Mouse (Mus musculus) liver, adult 2 months (tissue): ENCODE results near the gene Lonp1. TPM values are rescaled to one million over a fixed set of nuclear protein-coding genes. Genes with fewer than 3 reads are reported as not detected.

Source experiments
- DNase-seq: peaks from one replicate; pipeline ENCODE4 v3.0.0-alpha.2; 2011; ENCODE audit warnings: low read depth, low spot score; ENCODE audit errors: extremely low read depth
- H3K27ac ChIP-seq: fragments of 200-500 bp; replicated peaks from 2 replicates; pipeline ENCODE4 v1.5.1; 2012; ENCODE audit warnings: low read depth, mild to moderate bottlenecking, control low read depth, inconsistent platforms, low read length; ENCODE audit not compliant: insufficient read depth
- H3K27me3 ChIP-seq: fragments of 200-500 bp; 2 replicates; pipeline ENCODE4 v1.6.1; 2012; ENCODE audit warnings: mild to moderate bottlenecking, moderate library complexity, low read length, inconsistent platforms; ENCODE audit not compliant: control insufficient read depth, insufficient read depth
- H3K36me3 ChIP-seq: fragments of 200-500 bp; 2 replicates; pipeline ENCODE4 v1.6.1; 2012; ENCODE audit warnings: low read length, inconsistent platforms; ENCODE audit not compliant: control insufficient read depth, insufficient read depth
- H3K4me1 ChIP-seq: fragments of 200-500 bp; 2 replicates; pipeline ENCODE4 v1.6.1; 2011; ENCODE audit warnings: low read length; ENCODE audit not compliant: control insufficient read depth, insufficient read depth
- H3K4me3 ChIP-seq: fragments of 200-500 bp; 2 replicates; pipeline ENCODE4 v1.5.1; 2011; ENCODE audit warnings: low read depth, mild to moderate bottlenecking, control low read depth, low read length, moderate library complexity; ENCODE audit not compliant: insufficient read depth
- H3K79me2 ChIP-seq: fragments of 200-500 bp; 2 replicates; pipeline ENCODE4 v1.6.1; 2012; ENCODE audit warnings: inconsistent platforms, mild to moderate bottlenecking, low read length, moderate library complexity; ENCODE audit not compliant: control insufficient read depth, insufficient read depth
- H3K9ac ChIP-seq: fragments of 200-500 bp; 2 replicates; pipeline ENCODE4 v1.6.1; 2012; ENCODE audit warnings: low read depth, mild to moderate bottlenecking, control low read depth, inconsistent platforms, low read length
- CTCF ChIP-seq: fragments of 200-500 bp; IDR thresholded peaks from 2 replicates; pipeline ENCODE4 v1.5.1; 2011; ENCODE audit warnings: low read depth, low read length, control low read depth
- POLR2A ChIP-seq: fragments of 200-500 bp; IDR thresholded peaks from 2 replicates; pipeline ENCODE4 v1.6.1; 2011; ENCODE audit warnings: low read length, control low read depth; ENCODE audit not compliant: insufficient read depth; ENCODE audit errors: extremely low read depth
- WGBS: fragments of 180-500 bp; shearing (Covaris S2); methylation state at CpG from one replicate; pipeline ENCODE4 v1.1.7; 2018; 5-methylcytosine and 5-hydroxymethylcytosine counted together
- polyA plus RNA-seq: library from polyadenylated mRNA; depleted of rRNA; stranded (reverse); fragments of >200 nt; gene quantifications from 2 replicates; pipeline ENCODE4 v1.2.3, GENCODE M21; 2012
- total RNA-seq: library from RNA; depleted of rRNA; stranded (reverse); fragments of >200 nt; gene quantifications from 2 replicates; pipeline ENCODE4 v1.2.3, GENCODE M21; 2014

The Lonp1 gene
- total and polyA plus RNA-seq, 2 experiments = 81.0 to 124 TPM

- Histone ChIP-seq H3K79me2 (peaks cover 15% of the 10 kb centered on the region; the same call in 1 of the 2 replicates), H3K4me1 (peaks cover 19% of the 10 kb centered on the region), H3K27me3 (no peaks in the 10 kb centered on the region), H3K36me3 (no peaks in the 10 kb centered on the region), H3K9ac (peak overlapping the region; percentile 36), H3K27ac (peak overlapping the region; percentile 97), H3K4me3 (no peak overlapping the region; the same call in 1 of the 2 replicates)
- TF ChIP-seq CTCF (no peak), POLR2A (no peak)
- DNase-seq = peak; percentile 80
- WGBS = 10% methylated on average over 13 of the region's 14 CpGs
Measured at GRCm38 (mm10) chr17:56611861-56612564, 14.7 kb downstream of the Lonp1 start.

- H3K4me1 ChIP-seq = peaks cover 19% of the 10 kb centered on the region
- TF ChIP-seq CTCF = no peak
- no peak for TF ChIP-seq POLR2A
- H3K36me3 ChIP-seq = no peaks in the 10 kb centered on the region; the same call in 1 of the 2 replicates
- H3K9ac ChIP-seq = no peak overlapping the region
- DNase-seq = no peak
- peak overlapping the region; percentile 57; the same call in 1 of the 2 replicates for H3K27ac ChIP-seq
- WGBS = 88% methylated on average over 2 of the region's 2 CpGs
- H3K79me2 ChIP-seq = peaks cover 15% of the 10 kb centered on the region; the same call in 1 of the 2 replicates
- H3K4me3 ChIP-seq = no peak overlapping the region
- H3K27me3 ChIP-seq = no peaks in the 10 kb centered on the region
Measured at GRCm38 (mm10) chr17:56611323-56611722, 15.4 kb downstream of the Lonp1 start.

- WGBS = 0% methylated on average over 44 of the region's 44 CpGs
- Histone ChIP-seq H3K4me3 (peak within 1 kb of the TSS; percentile 83), H3K27me3 (no peaks in the 10 kb centered on the region), H3K79me2 (peaks cover 15% of the 10 kb centered on the region; the same call in 1 of the 2 replicates), H3K4me1 (peaks cover 16% of the 10 kb centered on the region), H3K9ac (peak within 1 kb of the TSS; percentile 91), H3K27ac (peak within 1 kb of the TSS; percentile 90), H3K36me3 (peaks cover 11% of the 10 kb centered on the region)
- peak; percentile 79 for TF ChIP-seq POLR2A
- TF ChIP-seq CTCF = peak; percentile 51
- DNase-seq = peak; percentile 98
Measured at GRCm38 (mm10) chr17:56609452-56610171, 17.1 kb downstream of the Lonp1 start, which contains the start of gene 2410015M20Rik. Gene 2410015M20Rik, minus strand, starts transcription at chr17:56609771.

- no peaks in the 10 kb centered on the region for H3K27me3 ChIP-seq
- peaks cover 12% of the 10 kb centered on the region for H3K4me1 ChIP-seq
- peak overlapping the region; percentile 45 for H3K4me3 ChIP-seq
- peaks cover 8% of the 10 kb centered on the region; the same call in 1 of the 2 replicates for H3K79me2 ChIP-seq
- H3K9ac ChIP-seq = peak overlapping the region; percentile 91
- H3K27ac ChIP-seq = peak overlapping the region; percentile 90
- peaks cover 20% of the 10 kb centered on the region for H3K36me3 ChIP-seq
- TF ChIP-seq CTCF (no peak), POLR2A (0 out of 2 replicates have a peak, but pooled peaks have one; percentile 24)
- WGBS = 8% methylated on average over 5 of the region's 5 CpGs
- DNase-seq = peak; percentile 46
Measured at GRCm38 (mm10) chr17:56608699-56609098, 18.0 kb downstream of the Lonp1 start.

GRCm38 (mm10) chr17:56607521-56608062 lies 19.1 kb downstream of the Lonp1 start:
- Histone ChIP-seq H3K79me2 (peaks cover 4% of the 10 kb centered on the region; the same call in 1 of the 2 replicates), H3K36me3 (peaks cover 30% of the 10 kb centered on the region), H3K4me3 (no peak overlapping the region), H3K9ac (no peak overlapping the region), H3K4me1 (peaks cover 12% of the 10 kb centered on the region), H3K27ac (no peak overlapping the region), H3K27me3 (no peaks in the 10 kb centered on the region)
- WGBS = 68% methylated on average over 3 of the region's 3 CpGs
- no peak for DNase-seq
- TF ChIP-seq CTCF (no peak), POLR2A (no peak)
